Mouse (Mus musculus) urinary bladder, adult 18-20 months (tissue): Measurements from ENCODE around the gene Pak6.

Experiments
- DNase-seq, 2 experiments: peaks; one replicate each; pipeline ENCODE4 v3.0.0; 2022; ENCODE audit warnings: low spot score in 2 of 2, mixed read lengths in 2 of 2

The Pak6 gene

DNA sequence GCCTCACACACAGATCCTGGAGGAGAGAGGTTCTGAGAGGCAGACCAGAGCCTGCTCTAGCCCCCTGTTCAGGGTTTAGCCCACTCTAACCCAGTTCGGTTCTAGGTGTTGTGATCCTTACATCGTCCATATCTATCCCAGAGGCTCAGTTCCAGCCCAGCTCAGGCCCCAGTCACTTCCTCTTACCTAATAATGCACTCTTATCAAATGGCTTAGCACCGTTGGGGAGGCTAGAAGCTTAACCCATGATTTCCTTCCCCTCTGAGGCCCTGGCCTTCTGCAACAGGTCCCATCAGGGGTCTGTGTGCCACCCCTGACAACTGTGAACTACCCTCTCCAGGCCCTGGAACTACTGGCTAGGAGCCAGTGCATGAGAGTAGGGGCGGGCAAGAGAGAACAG lies 66.1 kb downstream of the Pak6 start:
- DNase-seq = no peak

DNA sequence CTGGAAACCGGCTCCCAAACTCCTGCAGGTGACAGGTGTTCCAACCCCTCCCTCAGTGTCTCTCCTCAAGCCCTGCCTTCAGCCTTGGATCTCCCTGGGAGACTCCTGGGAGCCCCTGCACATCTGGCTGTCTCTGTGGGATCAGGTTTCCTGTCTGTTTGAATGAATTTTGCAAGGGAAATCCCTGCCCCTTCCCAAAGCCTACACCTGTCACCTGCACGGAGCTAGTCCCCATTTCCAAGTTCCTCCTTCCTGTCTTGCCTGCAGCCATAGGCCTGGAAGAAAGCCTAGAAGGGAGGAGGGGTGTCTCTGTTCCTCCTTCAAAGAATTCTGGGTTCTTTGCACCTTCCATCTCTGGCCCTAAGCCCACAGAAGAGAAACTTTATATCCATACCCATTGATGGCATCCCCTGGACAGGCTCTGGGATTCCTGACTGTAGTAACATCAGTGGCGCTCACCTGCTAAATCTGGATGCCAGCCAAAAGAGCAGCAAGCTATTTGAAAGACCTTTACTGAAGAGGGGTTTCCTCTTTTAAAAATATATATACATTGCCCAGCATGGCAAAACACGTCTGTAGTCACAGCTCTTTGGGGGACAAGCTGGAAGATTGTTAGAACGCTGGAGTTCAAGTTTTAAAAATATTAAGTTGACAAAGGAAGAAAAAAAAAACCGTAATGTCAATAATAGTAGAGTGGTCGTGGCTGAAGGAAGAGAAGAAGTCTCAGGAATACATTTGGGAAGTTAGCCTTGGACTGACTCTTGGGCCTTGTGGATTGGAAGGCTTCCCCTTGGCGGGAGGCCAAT lies 66.9 kb downstream of the Pak6 start:
- DNase-seq = no peak

DNA sequence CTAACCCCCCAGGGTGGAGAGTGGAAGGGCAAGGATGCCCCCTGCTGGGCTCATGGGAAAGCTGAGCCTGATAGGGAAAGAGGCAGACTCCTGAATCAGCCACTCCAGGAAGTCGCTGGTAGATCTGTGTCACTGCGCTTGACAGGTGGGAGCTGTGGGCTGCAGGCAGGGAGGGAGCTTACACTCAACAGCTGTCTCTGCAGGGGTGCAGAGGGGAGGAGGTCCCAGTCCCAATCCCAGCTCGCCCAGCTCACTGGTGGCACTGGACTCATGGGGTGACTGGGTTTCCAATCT lies 67.5 kb downstream of the Pak6 start:
- no peak for DNase-seq

DNA sequence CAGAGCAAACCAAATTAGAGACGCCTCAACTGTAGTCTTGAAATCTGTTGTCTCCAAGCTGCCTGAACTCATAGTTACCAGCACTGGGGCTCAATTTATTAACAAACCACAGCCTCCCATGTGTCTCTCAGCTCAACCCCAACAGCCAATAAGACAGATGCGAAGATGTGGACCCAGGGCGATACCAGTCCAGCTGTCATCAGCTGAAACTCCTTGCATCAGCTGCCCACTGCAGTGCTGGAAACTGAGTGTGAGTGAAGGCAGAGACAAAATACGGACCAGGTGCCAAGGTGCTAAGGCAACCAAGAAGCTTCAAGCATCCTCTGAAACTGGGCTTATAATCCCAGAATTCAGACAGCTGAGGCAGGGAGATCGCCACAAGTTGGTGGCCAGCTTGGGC lies 68.9 kb downstream of the Pak6 start:
- no peak for DNase-seq

DNA sequence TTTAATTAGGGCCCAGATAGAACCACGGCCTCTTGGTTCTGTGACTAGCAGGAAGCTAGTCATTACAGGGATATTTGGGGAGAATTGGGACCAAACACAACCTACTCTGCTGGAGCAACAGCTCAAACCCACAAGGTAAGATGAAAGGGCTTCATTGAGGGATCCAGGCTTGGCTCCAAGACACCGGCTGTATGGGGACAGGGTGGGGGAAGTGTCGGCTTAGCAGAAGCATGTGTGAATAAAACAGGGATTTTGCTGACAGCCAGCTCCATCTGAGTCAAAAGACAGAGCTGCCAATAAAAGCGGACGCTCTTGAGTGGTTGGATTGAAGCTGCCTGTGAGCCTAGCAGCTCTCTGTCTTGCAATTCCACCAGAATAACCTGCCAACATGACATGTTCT lies 70.2 kb downstream of the Pak6 start:
- DNase-seq = no peak

DNA sequence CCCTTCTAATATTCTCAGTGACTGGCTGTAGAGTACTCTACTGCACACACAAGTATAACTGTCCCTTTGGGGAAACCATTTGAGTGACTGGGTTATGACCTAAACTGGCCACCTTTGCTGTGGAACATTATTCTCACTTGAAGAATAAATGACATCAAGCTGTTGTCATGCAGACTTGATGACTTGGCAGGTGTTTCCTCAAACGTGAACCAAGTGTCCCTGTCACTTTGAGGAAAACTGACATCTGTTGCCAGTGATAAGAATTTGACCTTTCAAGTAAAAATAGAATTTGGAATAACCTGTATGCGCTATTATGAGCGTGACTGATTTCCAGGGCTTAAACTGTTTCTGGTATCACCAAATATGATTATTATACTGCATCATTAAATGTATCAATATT lies 77.2 kb downstream of the Pak6 start:
- no peak for DNase-seq

DNA sequence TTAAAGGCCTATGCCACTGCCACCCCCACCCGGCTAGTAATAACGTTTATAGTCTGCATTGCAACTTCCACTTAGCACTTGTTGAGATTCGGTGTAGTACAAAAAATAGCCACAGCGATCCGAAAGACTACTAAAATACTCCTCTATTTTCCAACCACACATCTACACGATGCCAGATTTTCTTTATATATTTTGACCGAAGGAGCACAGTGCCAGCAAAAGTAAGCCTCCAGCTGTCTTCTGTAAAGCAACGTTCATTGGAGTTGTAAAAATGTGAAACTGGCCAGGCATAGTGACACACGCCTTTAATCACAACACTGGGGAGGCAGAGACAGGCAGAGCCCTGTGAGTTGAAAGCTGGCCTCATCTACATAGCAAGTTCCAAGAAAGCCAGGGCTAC lies 78.1 kb downstream of the Pak6 start:
- DNase-seq = no peak

DNA sequence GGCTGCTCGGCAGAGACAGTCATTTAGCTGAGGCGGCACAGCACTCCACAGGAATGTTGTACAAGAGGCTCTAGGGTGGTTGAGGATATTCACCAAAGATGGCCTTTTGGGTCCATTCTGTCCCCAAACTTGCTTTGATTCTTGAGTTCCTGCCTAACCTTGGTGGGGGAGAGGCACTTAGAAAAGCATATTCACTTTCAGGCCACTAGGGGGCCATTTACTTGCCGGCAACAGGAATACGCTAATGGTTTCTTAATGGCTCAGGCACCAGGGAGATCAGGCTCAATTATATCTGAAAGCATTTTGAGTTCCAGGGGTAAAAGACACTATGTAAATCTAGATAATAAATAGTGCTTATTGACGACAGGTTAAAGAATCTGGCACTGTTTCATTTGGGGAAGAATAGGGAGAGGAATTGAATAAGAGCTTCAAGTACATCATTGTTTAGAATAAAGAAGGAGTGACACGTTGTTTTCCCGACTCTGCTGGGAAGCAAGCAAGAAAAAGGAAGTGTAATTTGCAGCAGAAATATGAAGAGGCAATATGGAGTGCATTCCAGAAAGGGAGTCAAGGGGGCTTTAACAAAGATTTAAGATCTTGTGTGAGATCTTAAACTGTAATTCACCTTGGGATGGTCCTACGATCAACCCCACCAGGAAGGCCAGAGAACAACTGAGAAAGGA lies 80.3 kb downstream of the Pak6 start:
- DNase-seq = no peak

DNA sequence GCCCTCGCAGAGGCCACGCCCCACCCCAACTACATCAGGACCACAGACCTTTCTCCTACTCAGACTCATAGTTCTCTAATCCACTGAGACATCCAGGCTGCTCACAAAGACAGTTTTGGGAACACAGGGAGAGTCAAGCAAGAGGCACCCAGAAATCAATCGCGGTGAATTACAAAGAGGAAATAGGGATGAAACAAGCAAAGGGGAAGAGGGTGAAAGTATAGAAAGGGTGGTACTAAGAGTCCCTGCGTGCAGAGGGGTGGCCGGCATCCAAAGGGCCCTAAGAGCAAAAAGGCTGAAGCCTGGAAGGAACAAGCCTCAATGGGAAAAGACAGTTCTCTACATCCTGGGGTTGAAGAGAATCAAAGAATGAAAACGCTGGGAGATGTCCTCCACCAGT lies 81.5 kb downstream of the Pak6 start:
- DNase-seq = no peak

DNA sequence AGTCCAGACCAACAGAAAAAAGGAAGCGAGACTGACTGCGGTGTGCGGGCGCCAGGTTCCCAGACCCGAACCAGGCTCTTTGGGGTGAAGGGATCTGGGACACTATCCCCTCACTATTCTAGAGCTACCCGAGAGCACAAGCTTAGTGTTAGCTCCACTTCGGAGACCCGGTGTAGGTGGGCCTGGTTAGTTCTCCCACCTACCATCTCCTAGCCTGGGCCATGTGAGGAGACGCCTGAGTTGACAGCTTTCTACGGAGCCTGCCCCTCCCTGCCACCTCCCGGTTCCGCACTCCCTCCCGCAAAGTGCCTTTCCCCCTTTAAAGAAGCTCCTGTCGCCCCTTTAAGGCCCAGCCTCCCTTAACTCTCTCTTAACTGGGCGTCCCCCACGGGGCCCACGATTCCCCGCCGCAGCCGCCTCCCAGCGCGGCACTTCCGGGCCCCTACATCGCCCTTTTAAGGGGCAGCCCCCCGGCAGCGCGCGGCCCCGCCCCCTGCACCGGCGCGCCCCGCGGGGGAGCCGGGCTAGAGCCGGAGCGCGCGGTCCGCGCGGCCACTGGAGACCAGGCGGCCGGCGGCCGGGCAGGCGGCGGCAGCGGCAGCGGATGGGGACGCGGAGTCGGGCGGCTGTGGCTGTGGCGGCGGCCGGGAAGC lies 82.3 kb downstream of the Pak6 start, which contains the start of gene Inafm2:
TSS of gene Inafm2 (plus strand) at position 527 of the 653 bp plus-strand sequence.
- peak; percentile 83 to 87 for DNase-seq

DNA sequence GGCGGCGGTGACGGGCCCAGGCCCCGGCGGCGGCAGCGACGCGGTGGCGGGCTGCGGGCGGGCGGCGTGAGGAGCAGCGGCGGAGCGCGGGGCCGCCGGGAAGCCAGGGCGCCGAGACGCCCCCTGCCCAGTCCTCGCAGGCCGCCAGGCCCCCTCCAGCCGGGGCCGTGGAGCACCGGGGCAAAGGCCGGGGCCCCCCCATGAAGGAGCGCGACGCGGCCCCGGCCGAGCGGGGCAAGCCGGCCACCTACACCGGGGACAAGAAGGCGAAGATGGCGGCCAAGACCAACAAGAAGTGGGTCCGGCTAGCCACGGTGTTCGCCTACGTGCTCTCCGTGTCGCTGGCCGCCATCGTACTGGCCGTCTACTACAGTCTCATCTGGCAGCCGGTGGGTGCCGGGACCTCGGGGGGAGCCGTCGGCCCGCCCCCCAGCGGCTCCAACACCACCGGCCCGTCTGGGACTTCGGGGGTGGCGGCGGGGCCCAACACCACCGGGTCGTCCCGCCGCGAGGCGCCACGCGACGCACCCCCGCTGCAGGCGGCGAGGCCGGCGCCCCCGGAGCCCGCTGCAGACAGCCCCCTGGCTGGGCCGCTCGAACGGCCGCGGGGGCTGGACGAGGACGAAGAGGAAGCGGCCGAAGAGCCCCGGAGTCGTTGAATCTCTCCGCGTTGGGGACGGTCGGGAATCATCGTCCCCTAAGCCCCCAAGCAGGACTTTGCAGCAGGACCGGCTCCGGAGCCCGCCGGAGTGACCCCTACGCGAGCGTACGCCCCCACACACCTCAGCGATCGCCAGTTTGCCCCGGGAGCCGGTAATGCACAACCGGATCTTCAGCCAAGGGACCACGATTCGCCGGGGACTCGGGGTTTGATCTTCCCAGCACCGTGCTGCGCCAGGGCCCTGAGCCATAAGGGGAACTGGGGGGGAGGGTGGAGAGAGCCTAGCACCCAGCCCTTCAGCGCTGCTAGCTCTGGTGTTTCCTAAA lies 83.1 kb downstream of the Pak6 start:
- no peak for DNase-seq

DNA sequence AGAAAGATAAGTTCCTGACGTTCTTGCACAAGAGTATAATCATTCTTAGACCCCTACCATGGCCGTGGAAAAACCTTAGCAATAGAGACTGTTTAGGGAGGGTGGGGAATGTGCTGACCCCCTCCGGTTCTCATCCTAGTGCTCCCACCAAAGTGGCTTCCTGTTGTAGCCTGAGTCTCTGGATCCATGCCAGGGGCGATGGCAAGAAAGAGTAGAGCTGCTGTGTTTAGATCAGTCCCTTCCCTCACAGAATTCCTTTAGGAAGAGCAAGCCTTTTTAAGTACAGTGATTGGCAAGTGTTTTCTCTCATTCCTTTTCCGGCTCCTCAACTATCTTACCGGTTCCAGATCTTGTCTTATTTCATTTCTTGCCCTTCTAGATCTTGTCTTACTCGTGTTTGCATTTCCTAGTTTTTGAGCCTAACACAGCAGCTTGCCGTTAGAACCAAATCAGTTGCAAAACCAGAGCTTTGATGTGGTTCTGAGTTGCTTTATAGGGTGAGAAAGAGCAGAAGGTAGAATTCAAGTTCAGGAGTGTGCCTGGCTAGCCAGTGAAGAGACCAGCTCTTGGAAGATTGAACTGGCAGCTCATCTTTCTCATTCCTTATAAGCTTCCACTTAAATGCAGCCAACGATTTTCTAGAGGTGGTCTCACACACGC lies 84.3 kb downstream of the Pak6 start:
- no peak for DNase-seq
